Mouse (Mus musculus) heart, adult 11 months (tissue): ENCODE results near the gene Rarres2.
A peak's percentile ranks its signal among the peaks of the same experiment; 100 is the strongest.
"Not testable (repeated sequence)": the region's sequence is repeated elsewhere in the genome, so short reads cannot be mapped to it uniquely, and the experiment has no call there.

ENCODE experiments used
- DNase-seq: peaks from one replicate; pipeline ENCODE4 v3.0.0; 2022

Rarres2 gene

GRCm38 (mm10) chr6:48540721-48541120 is 31.9 kb downstream of the Rarres2 start:
- peak; percentile 55 for DNase-seq

GRCm38 (mm10) chr6:48539860-48540259 is 32.7 kb downstream of the Rarres2 start:
- DNase-seq, result peak; percentile 95

DNA sequence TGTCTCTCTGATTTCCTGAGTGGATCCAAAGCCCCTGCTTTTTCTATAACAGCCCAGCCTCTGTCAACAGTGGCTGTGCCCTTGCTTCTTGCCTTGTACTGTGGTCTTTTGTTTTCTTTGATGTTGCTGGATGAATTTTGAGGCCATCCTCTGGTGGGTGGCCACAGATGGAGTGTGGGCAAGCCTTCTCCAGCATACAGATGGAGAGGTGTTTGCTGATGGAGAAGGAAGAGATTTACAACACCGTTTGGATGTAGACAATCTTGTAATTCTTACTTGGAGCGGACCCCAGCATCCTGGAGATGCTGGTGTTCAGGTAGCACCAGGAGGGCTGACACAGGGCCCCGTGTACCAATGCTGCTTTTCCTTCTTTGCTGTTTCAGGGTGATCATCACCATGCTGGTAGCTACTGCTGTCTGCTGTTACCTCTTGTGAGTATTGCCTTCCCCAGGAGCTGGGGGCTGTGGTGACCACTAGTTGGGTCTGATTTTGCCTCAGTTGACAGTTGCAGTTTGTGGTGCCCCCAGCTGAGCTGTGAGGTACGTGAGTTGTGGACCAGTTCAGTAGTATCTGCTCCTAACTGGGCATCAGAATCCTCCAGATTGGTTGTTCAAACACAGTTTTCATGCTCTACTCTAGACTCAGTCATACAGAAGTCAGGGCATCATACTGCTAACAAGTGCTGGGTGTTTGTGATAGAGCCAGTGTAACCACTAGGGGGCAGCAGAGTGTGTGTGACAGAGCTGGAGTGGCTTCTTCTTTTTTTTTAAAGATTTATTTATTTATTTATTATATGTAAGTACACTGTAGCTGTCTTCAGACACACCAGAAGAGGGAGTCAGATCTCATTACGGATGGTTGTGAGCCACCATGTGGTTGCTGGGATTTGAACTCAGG is 33.5 kb downstream of the Rarres2 start:
- peak; percentile 92 for DNase-seq

- DNase-seq, result peak; percentile 98
Measured at GRCm38 (mm10) chr6:48537105-48537954, 35.3 kb downstream of the Rarres2 start, which contains the start of gene Atp6v0e2. Gene Atp6v0e2, plus strand, starts transcription at chr6:48537615.

- peak; percentile 80 for DNase-seq
Measured at GRCm38 (mm10) chr6:48536091-48536490, 36.5 kb downstream of the Rarres2 start.

- DNase-seq, result peak; percentile 86
Measured at GRCm38 (mm10) chr6:48534913-48535312, 37.7 kb downstream of the Rarres2 start.

DNA sequence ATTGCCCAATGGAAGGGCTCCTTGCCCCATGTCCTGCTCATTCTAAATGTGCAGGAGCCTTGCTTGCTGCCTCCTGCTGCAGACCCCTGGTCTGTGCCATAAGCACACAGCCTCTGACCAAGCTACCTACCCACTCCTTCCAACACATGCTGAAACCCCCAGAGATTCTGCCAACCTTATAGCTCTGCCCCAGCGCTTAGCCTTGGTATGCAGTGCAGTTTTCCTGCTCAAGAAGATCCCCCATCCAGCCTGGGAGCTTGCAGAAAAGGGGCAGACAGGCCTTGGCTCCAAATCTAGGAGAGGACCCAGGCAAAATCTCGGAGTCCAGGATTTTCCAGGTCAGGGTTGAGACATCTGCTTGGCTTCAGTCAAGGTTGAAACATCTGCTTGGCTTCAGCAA is 39.1 kb downstream of the Rarres2 start:
- peak; percentile 71 for DNase-seq

- DNase-seq, result no peak
Measured at GRCm38 (mm10) chr6:48530862-48531261, 41.7 kb downstream of the Rarres2 start.

GRCm38 (mm10) chr6:48529871-48530440 is 42.6 kb downstream of the Rarres2 start:
- DNase-seq, result peak; percentile 80

- DNase-seq, result no peak
Measured at GRCm38 (mm10) chr6:48529261-48529660, 43.3 kb downstream of the Rarres2 start.

- no peak for DNase-seq
Measured at GRCm38 (mm10) chr6:48527901-48528300, 44.7 kb downstream of the Rarres2 start.

- DNase-seq, result not testable (repeated sequence)
Measured at GRCm38 (mm10) chr6:48524882-48525281, 47.7 kb downstream of the Rarres2 start.
